Mouse (Mus musculus) CH12.LX (cell line): Measurements from ENCODE around the gene Pramef8.

Source experiments
- CTCF ChIP-seq, 2 experiments: IDR thresholded peaks in 1 of 2; conservative IDR thresholded peaks in 1 of 2; 2 replicates each; pipeline ENCODE4 v1.5.1; 2011 to 2012; ENCODE audit warnings: low read depth in 2 of 2, low read length in 2 of 2, improper control_type of control experiment in 1 of 2, inconsistent platforms in 1 of 2, mild to moderate bottlenecking in 1 of 2, moderate library complexity in 1 of 2
- JUND ChIP-seq: conservative IDR thresholded peaks from 2 replicates; pipeline ENCODE4 v1.6.1; 2011; ENCODE audit warnings: low read depth, low read length, improper control_type of control experiment
- NRF1 ChIP-seq: IDR thresholded peaks from 2 replicates; pipeline ENCODE4 v1.6.1; 2014; ENCODE audit warnings: low read depth, mild to moderate bottlenecking, inconsistent platforms, low read length, improper control_type of control experiment, moderate library complexity

DNA sequence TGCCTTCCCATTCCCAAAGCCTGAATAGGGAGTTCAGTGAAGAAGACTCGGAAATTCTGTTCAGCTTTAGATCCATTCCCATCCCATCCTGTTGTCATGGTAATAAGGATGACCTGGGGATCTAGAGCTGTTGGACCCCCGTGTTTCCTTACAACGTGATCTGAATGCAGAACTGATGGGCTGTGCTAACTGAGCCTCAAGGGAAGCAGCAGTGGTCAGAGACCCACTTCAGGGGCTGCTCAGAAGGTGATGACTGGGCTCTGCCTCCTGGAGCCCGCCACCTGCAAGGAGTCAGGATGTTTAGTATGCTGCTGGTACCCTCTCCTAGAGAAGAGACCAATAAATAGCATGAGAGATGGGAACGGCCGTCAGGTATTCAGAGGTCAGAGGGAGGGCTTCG, 32.7 kb upstream of the Pramef8 start:
- no peak for TF ChIP-seq CTCF (conservative IDR thresholded peaks at IDR 0.05 in 1 of 2, IDR thresholded peaks at IDR 0.05 in 1 of 2; ENCODE audit: low read depth in 2 of 2, low read length in 2 of 2)
- TF ChIP-seq NRF1: no peak
- no peak for TF ChIP-seq JUND
